ENCODE assay signal across 10 mouse cellular contexts in the genomic region with DNA sequence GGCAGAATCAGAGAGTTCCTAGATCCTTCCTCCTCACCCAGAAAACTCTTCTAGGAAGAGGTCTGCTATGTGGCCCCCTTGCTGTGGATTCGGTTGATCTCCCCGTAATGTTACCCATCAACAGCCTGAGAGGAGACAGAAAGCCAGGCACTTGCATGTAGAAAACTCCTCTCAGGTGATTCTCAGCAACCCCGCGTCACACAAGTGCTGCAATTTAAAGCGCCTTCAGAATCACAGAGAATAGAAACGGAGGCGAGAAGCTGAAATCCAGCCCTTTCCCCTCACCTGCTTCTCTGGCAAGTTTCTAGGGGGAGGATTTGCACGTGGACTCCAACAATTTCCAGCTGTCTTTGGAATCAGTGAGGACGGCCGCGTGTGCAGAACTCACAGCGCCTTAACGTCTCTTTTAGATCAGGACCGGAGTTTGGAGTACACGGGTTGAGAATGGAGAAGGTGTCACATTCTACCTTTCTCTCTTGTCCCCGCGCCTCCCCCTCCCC. TPM values are rescaled to one million over a fixed set of nuclear protein-coding genes. Genes with fewer than 3 reads are reported as not detected.
DNase-seq lines count a peak whose midpoint lies in the region; ATAC-seq and TF ChIP-seq lines count a peak whose summit lies in the region.
"Had no signal": no experiment of that assay in that cellular context is flagged by ENCODE, and none has a peak within 500 bp of the region (broad histone marks: within the 10 kb centered on the region; RNA-seq: fewer than 3 reads in every experiment).

No protein-coding gene starts in this region.

- no peaks in the 10 kb centered on the region for H3K9me3 ChIP-seq in heart, embryonic 15.5 days (replicated peaks)
- no peaks in the 10 kb centered on the region for H3K9me3 ChIP-seq in ES-E14 (ENCODE audit: control insufficient read depth, insufficient read depth, low read depth, low read length)
- H3K9me3 ChIP-seq in forebrain, postnatal 0 days (ENCODE audit: low read length) = no peaks in the 10 kb centered on the region
- no peaks in the 10 kb centered on the region for H3K9me3 ChIP-seq in liver, embryonic 15.5 days (replicated peaks)

- WGBS in heart, embryonic 15.5 days = 2% methylated on average over 17 of the region's 17 CpGs
- 6% methylated on average over 17 of the region's 17 CpGs for whole genome bisulfite sequencing in heart, adult 2 months
- WGBS in forebrain, postnatal 0 days = 1% methylated on average over 17 of the region's 17 CpGs
- 3% methylated on average over 17 of the region's 17 CpGs for WGBS in liver, embryonic 15.5 days (ENCODE audit: insufficient replicate concordance)

- peak overlapping the region; percentile 100 for H3K4me2 ChIP-seq in heart, embryonic 15.5 days
- H3K4me2 ChIP-seq in forebrain, postnatal 0 days (ENCODE audit: low read depth) = 0 out of 2 replicates have a peak overlapping the region, but pooled peaks have one; percentile 2
- 0 out of 2 replicates have a peak overlapping the region, but pooled peaks have one; percentile 75 for H3K4me2 ChIP-seq in liver, embryonic 15.5 days

- no peak for TF ChIP-seq CTCF in heart, adult 2 months (IDR thresholded peaks at IDR 0.05)
- no peak for TF ChIP-seq CTCF in forebrain, postnatal 0 days (IDR thresholded peaks at IDR 0.05; ENCODE audit: low read depth)

- H3K27me3 ChIP-seq in heart, embryonic 15.5 days = peaks cover 75% of the 10 kb centered on the region
- H3K27me3 ChIP-seq in heart, adult 2 months (ENCODE audit: control insufficient read depth, insufficient read depth, low read length) = peaks cover 16% of the 10 kb centered on the region
- H3K27me3 ChIP-seq in forebrain, postnatal 0 days (ENCODE audit: insufficient read depth, low read length) = peaks cover 45% of the 10 kb centered on the region
- peaks cover 95% of the 10 kb centered on the region for H3K27me3 ChIP-seq in liver, embryonic 15.5 days

- H3K4me1 ChIP-seq in heart, embryonic 15.5 days (replicated peaks) = peaks cover 40% of the 10 kb centered on the region
- peaks cover 2% of the 10 kb centered on the region; the same call in 1 of the 2 replicates for H3K4me1 ChIP-seq in heart, adult 2 months (ENCODE audit: control insufficient read depth, insufficient read depth, low read length)
- peaks cover 3 to 5% of the 10 kb centered on the region in 2 experiments; a peak in 3 of 4 replicates for H3K4me1 ChIP-seq in ES-E14 (ENCODE audit: control insufficient read depth in 2 of 2, insufficient read depth in 2 of 2, low read length in 2 of 2, poor library complexity in 1 of 2)
- peaks cover 10% of the 10 kb centered on the region for H3K4me1 ChIP-seq in forebrain, postnatal 0 days (ENCODE audit: insufficient read depth)
- H3K4me1 ChIP-seq in liver, embryonic 15.5 days (replicated peaks) = peaks cover 21% of the 10 kb centered on the region

- H3K36me3 ChIP-seq in heart, embryonic 15.5 days = no peaks in the 10 kb centered on the region
- no peaks in the 10 kb centered on the region for H3K36me3 ChIP-seq in heart, adult 2 months (ENCODE audit: control insufficient read depth, insufficient read depth, low read length)
- H3K36me3 ChIP-seq in ES-E14 (ENCODE audit: control insufficient read depth, insufficient read depth, low read length, poor library complexity, severe bottlenecking) = peaks cover 3% of the 10 kb centered on the region; the same call in 1 of the 2 replicates
- H3K36me3 ChIP-seq in forebrain, postnatal 0 days (ENCODE audit: insufficient read depth) = no peaks in the 10 kb centered on the region
- no peaks in the 10 kb centered on the region for H3K36me3 ChIP-seq in liver, embryonic 15.5 days (replicated peaks)

- H3K27ac ChIP-seq in heart, embryonic 15.5 days = no peak overlapping the region
- H3K27ac ChIP-seq in heart, adult 2 months = no peak overlapping the region
- 0 out of 2 replicates have a peak overlapping the region, but pooled peaks have one; percentile 26 for H3K27ac ChIP-seq in ES-E14 (ENCODE audit: insufficient read depth, low read depth, low read length, poor library complexity, severe bottlenecking)
- no peak overlapping the region for H3K27ac ChIP-seq in forebrain, postnatal 0 days (ENCODE audit: low read depth, low read length)
- no peak overlapping the region for H3K27ac ChIP-seq in liver, embryonic 15.5 days (replicated peaks)

- in situ Hi-C loops in ES-E14 (cut with MboI; ENCODE audit: low sequenced_read_pairs in 2 of 2, unreplicated experiment in 2 of 2) = no loop called here

- no peak for TF ChIP-seq EP300 in heart, adult 2 months (IDR thresholded peaks at IDR 0.05; ENCODE audit: insufficient read depth, low read depth, low read length)

- no peak for DNase-seq in heart, adult 2 months
- DNase-seq in ES-E14 (ENCODE audit: low read depth, low spot score) = no peak
- DNase-seq in forebrain, postnatal 0 days = no peak
- no peak for DNase-seq in adrenal gland, postnatal 14 days
- DNase-seq in yolk sac, embryonic 10.5 days (ENCODE audit: low spot score) = no peak

- H3K9ac ChIP-seq in heart, embryonic 15.5 days = no peak overlapping the region
- H3K9ac ChIP-seq in heart, adult 2 months (ENCODE audit: low read depth, low read length) = no peak overlapping the region
- 0 out of 2 replicates have a peak overlapping the region, but pooled peaks have one; percentile 4 for H3K9ac ChIP-seq in ES-E14 (ENCODE audit: insufficient read depth, low read depth, low read length, poor library complexity, severe bottlenecking)
- no peak overlapping the region for H3K9ac ChIP-seq in forebrain, postnatal 0 days
- no peak overlapping the region for H3K9ac ChIP-seq in liver, embryonic 15.5 days

- no peak for ATAC-seq in heart, embryonic 15.5 days (replicated peaks; ENCODE audit: insufficient number of reproducible peaks, insufficient read depth, low FRiP score, low read depth)
- ATAC-seq in forebrain, postnatal 0 days = no peak
- ATAC-seq in liver, embryonic 15.5 days (ENCODE audit: insufficient read depth) = no peak
- ATAC-seq in monocyte, adult 5-6 weeks (replicated peaks; ENCODE audit: insufficient number of reproducible peaks, low FRiP score, low TSS enrichment, poor library complexity, severe bottlenecking) = no peak

- TF ChIP-seq POLR2A in heart, adult 2 months (IDR thresholded peaks at IDR 0.05; ENCODE audit: insufficient read depth, low read depth, low read length) = no peak

- intact Hi-C loops in heart, adult 2 months (cut with DNase I) = loop anchor here (2.0 to 5.0 kb wide), 2 partner anchors 48 to 59 kb away; a partner anchor contains a TSS

- H3K79me2 ChIP-seq in heart, adult 2 months (replicated peaks; ENCODE audit: control insufficient read depth, insufficient read depth, low read length) = no peaks in the 10 kb centered on the region

- H3K4me3 ChIP-seq in heart, embryonic 15.5 days = peak overlapping the region; percentile 66; the same call in 1 of the 2 replicates
- H3K4me3 ChIP-seq in heart, adult 2 months = no peak overlapping the region
- H3K4me3 ChIP-seq in ES-E14 (ENCODE audit: insufficient read depth in 1 of 2, low read depth in 1 of 2, low read length in 2 of 2, poor library complexity in 1 of 2, severe bottlenecking in 1 of 2) = peak overlapping the region; percentile 74 to 76; a peak in 3 of 4 replicates
- 0 out of 2 replicates have a peak overlapping the region, but pooled peaks have one; percentile 2 for H3K4me3 ChIP-seq in forebrain, postnatal 0 days (ENCODE audit: low read depth, low read length)
- no peak overlapping the region for H3K4me3 ChIP-seq in liver, embryonic 15.5 days (replicated peaks)

RNA-seq across cellular contexts. Expression of a gene that starts 1.1 kb away (rescaled TPM):
- polyA plus RNA-seq in heart, embryonic 15.5 days (2015; fragmentation: Nextera tagmentation; extraction: Ambion mirVana) = 0.78 and 1.4 TPM in 2 replicates
- under 1 TPM in 1 of 2 experiments, not detected in 1; 0.47 TPM for total RNA-seq in heart, adult 2 months (2021)
- 0.35 and 0.51 TPM in 2 replicates for polyA plus RNA-seq in heart, adult 2 months (2012; rRNA removed)
- 10.8 and 13.1 TPM in 2 replicates for total RNA-seq in ES-E14 (2012; rRNA removed)
- total RNA-seq in forebrain, postnatal 0 days (2014; rRNA removed) = 3.0 and 6.8 TPM in 2 replicates
- 2.6 and 3.3 TPM in 2 replicates for polyA plus RNA-seq in forebrain, postnatal 0 days (2015; fragmentation: Nextera tagmentation; extraction: Ambion mirVana)
- 0.15 and 0.48 TPM in 2 replicates for polyA plus RNA-seq in liver, embryonic 15.5 days (2015; fragmentation: Nextera tagmentation; extraction: Ambion mirVana)
- 0.71 and 1.6 TPM in 2 replicates for total RNA-seq in adrenal gland, postnatal 14 days (2021)
- 0.48 to 1.8 TPM (median 0.49 TPM) in 3 replicates for total RNA-seq in monocyte, adult 5-6 weeks (2017)

RNA-seq across cellular contexts. Expression of a gene that starts 7.1 kb away (rescaled TPM):
- polyA plus RNA-seq in heart, embryonic 15.5 days (2015; fragmentation: Nextera tagmentation; extraction: Ambion mirVana) = 0.21 and 0.77 TPM in 2 replicates
- not detected for total RNA-seq in heart, adult 2 months (2021)
- polyA plus RNA-seq in heart, adult 2 months (2012; rRNA removed) = 0.12 TPM in 1 of 2 replicates, not detected in the other
- total RNA-seq in ES-E14 (2012; rRNA removed) = not detected in 2 replicates
- total RNA-seq in forebrain, postnatal 0 days (2014; rRNA removed) = 0.85 and 1.8 TPM in 2 replicates
- 0.75 and 1.9 TPM in 2 replicates for polyA plus RNA-seq in forebrain, postnatal 0 days (2015; fragmentation: Nextera tagmentation; extraction: Ambion mirVana)
- polyA plus RNA-seq in liver, embryonic 15.5 days (2015; fragmentation: Nextera tagmentation; extraction: Ambion mirVana) = not detected in 2 replicates
- not detected in 2 replicates for total RNA-seq in adrenal gland, postnatal 14 days (2021)
- total RNA-seq in monocyte, adult 5-6 weeks (2017) = not detected in 3 replicates
- total RNA-seq: CH12.LX; neutrophil, adult 5-6 weeks had no signal

RNA-seq across cellular contexts. Expression of a gene that starts 48.4 kb away (rescaled TPM):
- 0.14 and 0.79 TPM in 2 replicates for polyA plus RNA-seq in heart, embryonic 15.5 days (2015; fragmentation: Nextera tagmentation; extraction: Ambion mirVana)
- not detected for total RNA-seq in heart, adult 2 months (2021)
- polyA plus RNA-seq in heart, adult 2 months (2012; rRNA removed) = 0.14 TPM in 1 of 2 replicates, not detected in the other
- 0.16 and 0.49 TPM in 2 replicates for total RNA-seq in ES-E14 (2012; rRNA removed)
- total RNA-seq in forebrain, postnatal 0 days (2014; rRNA removed) = 1.0 and 1.8 TPM in 2 replicates
- 0.31 and 0.97 TPM in 2 replicates for polyA plus RNA-seq in forebrain, postnatal 0 days (2015; fragmentation: Nextera tagmentation; extraction: Ambion mirVana)
- not detected in 2 replicates for polyA plus RNA-seq in liver, embryonic 15.5 days (2015; fragmentation: Nextera tagmentation; extraction: Ambion mirVana)
- not detected in 2 replicates for total RNA-seq in adrenal gland, postnatal 14 days (2021)
- total RNA-seq in monocyte, adult 5-6 weeks (2017) = 1.0 to 11.5 TPM (median 6.1 TPM) in 3 replicates
- total RNA-seq: CH12.LX; neutrophil, adult 5-6 weeks had no signal

RNA-seq across cellular contexts. Expression of a gene that starts 59.2 kb away (rescaled TPM):
- polyA plus RNA-seq in heart, embryonic 15.5 days (2015; fragmentation: Nextera tagmentation; extraction: Ambion mirVana) = 15.0 and 15.1 TPM in 2 replicates
- 10 to 100 TPM; 14.2 to 15.7 TPM for total RNA-seq in heart, adult 2 months (2021)
- 3.3 and 6.7 TPM in 2 replicates for polyA plus RNA-seq in heart, adult 2 months (2012; rRNA removed)
- 25.3 and 33.2 TPM in 2 replicates for total RNA-seq in ES-E14 (2012; rRNA removed)
- total RNA-seq in forebrain, postnatal 0 days (2014; rRNA removed) = 24.9 and 33.6 TPM in 2 replicates
- 19.3 and 25.5 TPM in 2 replicates for polyA plus RNA-seq in forebrain, postnatal 0 days (2015; fragmentation: Nextera tagmentation; extraction: Ambion mirVana)
- 6.1 and 6.3 TPM in 2 replicates for polyA plus RNA-seq in liver, embryonic 15.5 days (2015; fragmentation: Nextera tagmentation; extraction: Ambion mirVana)
- 15.4 and 18.2 TPM in 2 replicates for total RNA-seq in adrenal gland, postnatal 14 days (2021)
- 20.5 to 31.6 TPM (median 22.8 TPM) in 3 replicates for total RNA-seq in monocyte, adult 5-6 weeks (2017)

RNA-seq across cellular contexts. Expression of a gene that starts 59.3 kb away (rescaled TPM):
- polyA plus RNA-seq in heart, embryonic 15.5 days (2015; fragmentation: Nextera tagmentation; extraction: Ambion mirVana) = 38.1 and 44.9 TPM in 2 replicates
- 10 to 100 TPM; 24.7 to 28.5 TPM for total RNA-seq in heart, adult 2 months (2021)
- 5.5 and 12.5 TPM in 2 replicates for polyA plus RNA-seq in heart, adult 2 months (2012; rRNA removed)
- total RNA-seq in ES-E14 (2012; rRNA removed) = 61.8 and 77.1 TPM in 2 replicates
- 40.4 and 41.8 TPM in 2 replicates for total RNA-seq in forebrain, postnatal 0 days (2014; rRNA removed)
- polyA plus RNA-seq in forebrain, postnatal 0 days (2015; fragmentation: Nextera tagmentation; extraction: Ambion mirVana) = 36.5 and 39.9 TPM in 2 replicates
- 30.5 and 31.4 TPM in 2 replicates for polyA plus RNA-seq in liver, embryonic 15.5 days (2015; fragmentation: Nextera tagmentation; extraction: Ambion mirVana)
- total RNA-seq in adrenal gland, postnatal 14 days (2021) = 39.6 and 45.3 TPM in 2 replicates
- 61.4 to 92.9 TPM (median 83.6 TPM) in 3 replicates for total RNA-seq in monocyte, adult 5-6 weeks (2017)

Comparison
In these comparisons a context has a peak if more than half of its experiments do, and no peak if none do; other contexts are left out.
1. H3K4me3 ChIP-seq: peak in heart, embryonic 15.5 days (single experiment), ES-E14 (2 of 2) and forebrain, postnatal 0 days (single experiment); none in heart, adult 2 months (single experiment) and liver, embryonic 15.5 days (single experiment).
2. H3K4me2 ChIP-seq: peak in every context shown above with its lines; median percentile 100 in heart, embryonic 15.5 days; 75 in liver, embryonic 15.5 days; 2 in forebrain, postnatal 0 days.